Mouse (Mus musculus): ENCODE results near the gene Slc26a10.
"Not testable (repeated sequence)": the region's sequence is repeated elsewhere in the genome, so short reads cannot be mapped to it uniquely, and the experiment has no call there.

Slc26a10 gene

GRCm38 (mm10) chr10:127162771-127163261 is 17.6 kb downstream of the Slc26a10 start:
- DNase-seq (ENCODE audit: low spot score): not testable (repeated sequence)

GRCm38 (mm10) chr10:127160728-127161127 is 19.7 kb downstream of the Slc26a10 start:
- DNase-seq (ENCODE audit: low spot score): no peak

GRCm38 (mm10) chr10:127160081-127160480 is 20.4 kb downstream of the Slc26a10 start:
- no peak for DNase-seq (ENCODE audit: low spot score)

GRCm38 (mm10) chr10:127158471-127158870 is 22.0 kb downstream of the Slc26a10 start:
- no peak for DNase-seq (ENCODE audit: low spot score)

- DNase-seq (ENCODE audit: low spot score): no peak
These were observed 23.9 kb downstream of the Slc26a10 start for GRCm38 (mm10) chr10:127156511-127156910.

- DNase-seq (ENCODE audit: low spot score): no peak
These were observed 24.4 kb downstream of the Slc26a10 start for GRCm38 (mm10) chr10:127156089-127156488.

GRCm38 (mm10) chr10:127154652-127155051 is 25.8 kb downstream of the Slc26a10 start:
- no peak for DNase-seq (ENCODE audit: low spot score)

- no peak for DNase-seq (ENCODE audit: low spot score)
These were observed 26.2 kb downstream of the Slc26a10 start for GRCm38 (mm10) chr10:127154241-127154640.

- DNase-seq (ENCODE audit: low spot score): no peak
These were observed 27.1 kb downstream of the Slc26a10 start for GRCm38 (mm10) chr10:127153323-127153722.

GRCm38 (mm10) chr10:127152556-127152955 is 27.9 kb downstream of the Slc26a10 start:
- DNase-seq (ENCODE audit: low spot score): not testable (repeated sequence)

GRCm38 (mm10) chr10:127151233-127151632 is 29.2 kb downstream of the Slc26a10 start:
- not testable (repeated sequence) for DNase-seq (ENCODE audit: low spot score)

- DNase-seq (ENCODE audit: low spot score): no peak
These were observed 30.0 kb downstream of the Slc26a10 start for GRCm38 (mm10) chr10:127150471-127150872.

GRCm38 (mm10) chr10:127147135-127147534 is 33.3 kb downstream of the Slc26a10 start:
- no peak for DNase-seq (ENCODE audit: low spot score)

GRCm38 (mm10) chr10:127145303-127145702 is 35.1 kb downstream of the Slc26a10 start:
- DNase-seq (ENCODE audit: low spot score): no peak

GRCm38 (mm10) chr10:127144536-127144935 is 35.9 kb downstream of the Slc26a10 start:
- DNase-seq (ENCODE audit: low spot score): no peak

- no peak for DNase-seq (ENCODE audit: low spot score)
These were observed 37.2 kb downstream of the Slc26a10 start for GRCm38 (mm10) chr10:127143228-127143627.

- DNase-seq (ENCODE audit: low spot score): no peak
These were observed 38.9 kb downstream of the Slc26a10 start for GRCm38 (mm10) chr10:127141500-127141899.

GRCm38 (mm10) chr10:127140971-127141370 is 39.5 kb downstream of the Slc26a10 start:
- no peak for DNase-seq (ENCODE audit: low spot score)

- no peak for DNase-seq (ENCODE audit: low spot score)
These were observed 41.9 kb downstream of the Slc26a10 start for GRCm38 (mm10) chr10:127138328-127139141.

- no peak for DNase-seq (ENCODE audit: low spot score)
These were observed 42.5 kb downstream of the Slc26a10 start for GRCm38 (mm10) chr10:127137896-127138295.

- no peak for DNase-seq (ENCODE audit: low spot score)
These were observed 43.9 kb downstream of the Slc26a10 start for GRCm38 (mm10) chr10:127136510-127136909.

- peak; percentile 21 for DNase-seq (ENCODE audit: low spot score)
These were observed 45.2 kb downstream of the Slc26a10 start for GRCm38 (mm10) chr10:127135118-127135836.

All from MN1 (cell line).